Mouse (Mus musculus) adrenal gland, postnatal 25 days (tissue): ENCODE measurements around the gene Armc8. TPM values are rescaled to one million over a fixed set of nuclear protein-coding genes. Genes with fewer than 3 reads are reported as not detected.

Experiments
- DNase-seq: peaks from one replicate; pipeline ENCODE4 v3.0.0; 2021; ENCODE audit warnings: mixed read lengths
- total RNA-seq: library from RNA; stranded (reverse); gene quantifications from 2 replicates; pipeline ENCODE4 v1.2.3, GENCODE M21; 2021

Gene Armc8
- total RNA-seq, 1 experiment from 2014 or later: 50.0 TPM

DNA sequence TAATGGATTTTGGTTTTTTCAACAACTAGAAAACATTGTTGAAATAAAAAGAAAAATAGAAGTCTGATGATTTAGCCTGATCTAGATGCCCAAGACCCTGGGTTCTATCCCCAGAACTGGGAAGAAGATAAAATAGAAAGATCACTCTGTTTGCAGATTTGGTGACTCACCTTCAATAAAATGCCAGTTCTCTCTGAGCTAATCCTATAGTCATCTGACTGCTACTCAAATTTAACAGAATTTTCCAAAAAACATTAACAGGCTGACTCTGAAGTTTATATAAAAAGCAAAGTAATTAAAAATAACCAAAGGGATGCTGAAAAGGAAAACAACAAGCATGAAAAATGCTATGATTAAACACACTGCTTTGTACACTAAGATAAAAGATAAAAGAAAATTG lies 122.4 kb downstream of the Armc8 start:
- no peak for DNase-seq

DNA sequence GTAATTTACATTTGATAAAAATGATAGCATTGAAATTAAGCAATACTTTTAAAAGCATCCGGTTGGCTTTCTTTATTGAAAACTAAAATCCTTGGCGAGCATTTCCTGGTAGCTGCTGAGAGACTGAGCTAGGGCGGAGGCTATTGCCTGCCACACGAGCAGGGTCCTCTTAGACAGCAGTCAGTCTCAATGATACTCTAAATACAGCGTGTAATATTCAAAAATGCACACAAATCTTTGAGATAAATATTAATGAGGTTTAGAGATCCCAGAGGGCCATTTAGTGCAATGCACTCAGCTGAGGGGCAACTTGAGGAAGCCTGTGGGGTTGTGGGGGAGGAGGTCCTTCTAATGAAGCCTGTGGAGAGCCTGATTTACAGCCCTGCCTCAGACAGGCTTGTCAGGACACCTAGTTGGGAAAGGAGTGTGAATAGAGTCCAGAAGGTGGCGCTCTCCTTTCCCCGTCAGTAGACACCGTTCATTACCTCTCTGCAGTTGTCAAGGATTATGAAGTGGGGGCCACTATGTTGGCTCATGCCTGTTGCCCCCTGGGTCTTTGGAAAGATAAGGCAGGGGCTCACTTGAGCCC lies 124.0 kb downstream of the Armc8 start:
- DNase-seq: peak; percentile 27

DNA sequence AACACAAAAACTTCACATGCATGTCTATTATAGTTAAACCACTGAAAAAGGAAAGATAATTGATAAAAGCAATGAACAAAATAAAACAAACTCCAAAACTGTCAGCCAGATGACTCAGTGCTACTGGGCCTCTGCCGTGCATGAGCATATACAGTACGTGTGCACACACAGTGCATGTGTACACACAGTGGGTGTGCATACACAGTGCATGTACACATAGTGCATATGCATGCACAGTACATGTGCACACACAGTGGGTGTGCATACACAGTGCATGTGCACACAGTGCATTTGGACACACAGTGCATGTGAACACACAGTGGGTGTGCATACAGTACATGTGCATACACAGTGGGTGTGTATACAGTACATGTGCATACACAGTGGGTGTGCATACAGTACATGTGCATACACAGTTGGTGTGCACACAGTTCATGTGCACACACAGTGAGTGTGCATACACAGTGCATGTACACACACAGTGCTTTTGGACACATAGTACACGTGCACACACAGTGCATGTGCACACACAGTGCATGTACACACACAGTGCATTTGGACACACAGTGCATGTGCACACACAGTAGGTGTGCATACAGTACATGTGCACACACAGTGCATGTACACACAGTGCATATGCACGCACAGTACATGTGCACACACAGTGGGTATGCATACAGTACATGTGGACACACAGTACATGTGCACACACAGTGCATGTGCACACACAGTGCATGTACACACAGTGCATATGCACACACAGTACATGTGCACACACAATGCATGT lies 126.9 kb downstream of the Armc8 start:
- no peak for DNase-seq

DNA sequence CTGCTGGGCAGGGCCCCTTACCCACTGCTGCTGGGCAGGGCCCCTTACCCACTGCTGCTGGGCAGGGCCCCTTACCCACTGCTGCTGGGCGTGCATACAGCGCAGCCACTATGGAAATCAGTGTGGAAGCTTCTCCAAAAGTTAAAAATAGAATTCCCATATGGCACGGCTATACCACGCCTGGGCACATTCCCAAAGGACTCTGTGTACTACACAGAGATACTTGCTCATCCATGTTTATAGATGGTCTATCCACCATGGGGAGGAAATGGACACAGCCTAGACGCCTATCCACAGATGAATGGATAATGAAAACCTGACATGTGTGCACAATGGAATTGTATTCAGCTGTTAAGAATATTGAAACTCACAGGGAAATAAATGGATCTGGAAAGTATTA lies 127.8 kb downstream of the Armc8 start:
- no peak for DNase-seq

DNA sequence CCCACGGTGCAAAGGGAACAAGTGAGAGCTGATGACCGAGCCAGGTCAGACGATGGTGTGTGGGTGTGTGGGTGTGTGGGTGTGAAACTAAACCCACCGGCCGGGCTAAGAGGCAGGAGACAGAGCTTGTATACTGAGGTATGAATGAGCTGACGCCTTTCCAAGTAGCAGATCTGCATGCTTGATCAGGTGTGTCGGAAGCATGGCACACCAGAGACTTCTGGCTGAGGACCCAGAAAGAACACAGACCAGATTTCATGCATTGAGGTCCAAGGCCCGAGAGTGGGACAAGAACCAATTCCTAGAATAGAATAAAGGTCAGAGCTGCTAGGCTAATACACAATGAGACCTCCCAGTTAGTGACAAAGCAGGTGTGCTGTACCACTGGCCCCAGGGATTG lies 129.6 kb downstream of the Armc8 start:
- no peak for DNase-seq

DNA sequence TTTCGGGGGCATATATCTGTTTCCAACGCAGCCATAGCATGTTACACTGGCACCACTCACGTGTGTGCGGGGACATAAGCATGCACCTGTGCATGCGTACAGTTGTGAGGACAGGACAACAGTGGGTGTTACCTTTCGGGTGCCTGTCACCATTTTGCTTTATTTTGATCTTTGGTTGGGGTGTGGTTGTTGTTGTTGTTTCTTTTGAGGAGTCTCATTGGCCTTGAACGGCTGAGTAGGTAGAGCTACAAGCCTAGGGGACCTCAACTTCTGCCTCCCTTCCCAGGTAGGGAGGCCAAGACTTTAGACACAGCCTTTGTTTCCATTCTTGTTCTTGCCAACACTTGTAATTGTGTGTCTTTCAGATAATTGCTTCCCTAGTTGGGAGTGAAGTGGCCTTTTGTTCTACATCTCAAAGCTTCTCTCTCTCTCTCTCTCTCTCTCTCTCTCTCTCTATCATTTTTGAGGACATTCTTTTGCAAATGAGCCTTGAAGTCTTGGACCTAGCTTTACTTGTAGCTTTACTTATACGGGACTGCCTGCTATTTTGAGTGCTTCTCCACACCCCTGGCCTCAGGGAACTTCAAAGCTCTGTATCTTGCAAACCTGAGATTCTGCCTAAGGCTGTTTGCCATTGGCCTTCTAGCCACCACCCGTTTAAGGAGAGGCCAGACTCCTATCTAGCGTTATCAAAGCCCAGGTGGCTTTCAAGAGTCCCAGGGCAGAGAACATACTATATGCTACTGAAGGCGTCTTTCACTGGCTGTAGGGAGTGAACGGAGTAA lies 130.7 kb downstream of the Armc8 start:
- DNase-seq: no peak

DNA sequence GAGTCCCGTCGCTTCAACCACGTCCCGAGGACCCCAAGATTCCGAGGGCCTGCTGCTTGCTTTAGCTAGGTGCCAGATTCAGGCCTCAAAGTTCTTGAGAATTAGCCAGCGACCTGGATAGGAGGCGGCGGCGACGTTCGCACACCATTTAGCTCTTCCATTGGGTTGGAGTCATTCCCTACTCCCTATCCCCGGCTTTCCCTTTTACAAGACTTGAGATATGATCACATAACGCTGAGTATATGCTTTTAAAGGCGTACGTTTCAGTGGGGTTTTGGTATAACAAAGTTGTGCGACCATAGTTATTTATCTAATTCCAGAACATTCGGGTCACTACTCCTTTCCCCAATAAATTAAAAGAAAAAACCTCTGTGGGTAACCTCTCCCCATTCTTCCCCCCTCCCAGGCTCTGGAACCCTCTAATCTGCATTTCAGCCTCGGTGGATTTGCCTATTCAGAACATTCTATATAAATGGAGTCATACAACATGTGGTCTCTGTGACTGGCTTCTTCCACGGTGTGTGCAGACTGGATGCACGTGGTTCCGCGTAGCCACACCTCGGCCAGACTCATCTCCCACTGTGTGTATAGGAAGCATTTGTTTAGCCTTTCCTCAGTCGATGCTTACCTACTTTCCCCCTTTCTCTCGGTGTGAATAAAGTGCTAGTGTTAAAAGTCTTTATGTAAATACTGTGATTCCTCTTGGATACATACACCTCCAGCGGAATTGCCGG lies 131.5 kb downstream of the Armc8 start, which contains the start of gene Mras:
Gene Mras, minus strand, starts transcription at position 351 of the 734 bp plus-strand sequence.
- no peak for DNase-seq

DNA sequence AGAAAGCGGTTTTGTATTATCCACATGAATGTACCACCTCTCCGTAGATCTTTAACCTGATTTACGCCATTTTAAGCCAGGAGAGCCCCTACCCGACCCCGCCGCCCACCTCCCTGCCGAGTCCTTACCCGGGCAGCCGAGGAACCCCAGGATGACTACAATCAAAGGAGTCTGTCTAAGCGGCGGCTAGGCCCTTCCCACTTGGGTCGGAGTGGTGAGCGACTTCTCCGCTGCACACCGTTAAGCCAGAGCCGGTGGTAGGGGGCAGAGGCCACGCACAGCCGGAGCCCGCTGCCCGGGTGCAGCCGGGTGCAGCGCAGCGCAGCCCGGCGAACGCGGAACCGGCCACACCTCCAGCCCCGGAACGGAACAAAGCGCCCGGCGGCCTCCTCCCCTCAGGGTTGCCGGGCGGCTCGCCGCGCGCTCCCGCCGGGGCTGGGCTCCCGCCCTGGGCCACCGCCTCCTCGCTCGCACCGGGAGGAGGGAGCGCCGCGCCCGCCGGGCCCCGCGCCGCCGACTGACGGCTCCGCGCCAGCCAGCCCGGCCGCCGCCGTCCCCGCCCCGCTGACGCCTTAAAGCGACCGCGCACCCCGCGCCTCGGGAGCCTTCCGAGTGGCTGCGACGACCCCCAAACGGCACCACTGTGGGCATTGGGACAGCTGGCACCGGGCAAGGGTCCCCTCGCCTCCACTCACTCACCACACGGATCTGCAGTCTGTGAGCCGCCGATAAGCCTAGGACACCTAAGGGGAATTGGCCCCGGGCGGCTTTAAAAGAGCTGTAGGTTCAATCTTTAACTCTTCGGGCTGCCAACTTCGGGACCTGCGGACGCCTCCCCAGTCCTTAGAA lies 132.3 kb downstream of the Armc8 start:
- peak; percentile 88 for DNase-seq

DNA sequence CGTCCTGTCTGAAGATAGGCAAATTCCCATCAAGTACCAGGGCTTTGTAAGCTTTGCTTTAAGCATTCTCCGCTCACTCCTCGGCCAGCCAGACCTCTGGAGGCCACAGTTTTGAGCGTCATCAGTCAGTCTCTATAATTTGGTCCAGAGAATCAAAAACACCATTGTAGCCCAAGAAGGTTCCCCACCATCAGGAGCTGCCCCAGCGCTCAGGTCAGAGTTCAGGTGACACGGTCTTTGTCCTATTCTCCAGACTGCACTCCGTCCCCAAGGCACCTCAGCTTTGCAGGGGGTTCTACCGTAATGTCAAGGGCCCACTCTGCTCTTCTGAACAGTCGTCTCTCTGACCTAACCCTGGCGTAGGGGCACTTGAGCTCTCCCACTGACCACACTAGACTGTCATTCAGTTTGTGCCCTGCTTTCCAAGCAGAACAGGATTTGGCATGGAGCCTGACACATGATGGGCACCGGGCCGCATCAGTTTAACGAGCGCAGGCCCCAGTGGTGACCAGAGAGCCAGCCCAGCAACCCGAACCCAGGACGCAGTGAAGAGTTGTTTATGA lies 133.0 kb downstream of the Armc8 start:
- peak; percentile 59 for DNase-seq

DNA sequence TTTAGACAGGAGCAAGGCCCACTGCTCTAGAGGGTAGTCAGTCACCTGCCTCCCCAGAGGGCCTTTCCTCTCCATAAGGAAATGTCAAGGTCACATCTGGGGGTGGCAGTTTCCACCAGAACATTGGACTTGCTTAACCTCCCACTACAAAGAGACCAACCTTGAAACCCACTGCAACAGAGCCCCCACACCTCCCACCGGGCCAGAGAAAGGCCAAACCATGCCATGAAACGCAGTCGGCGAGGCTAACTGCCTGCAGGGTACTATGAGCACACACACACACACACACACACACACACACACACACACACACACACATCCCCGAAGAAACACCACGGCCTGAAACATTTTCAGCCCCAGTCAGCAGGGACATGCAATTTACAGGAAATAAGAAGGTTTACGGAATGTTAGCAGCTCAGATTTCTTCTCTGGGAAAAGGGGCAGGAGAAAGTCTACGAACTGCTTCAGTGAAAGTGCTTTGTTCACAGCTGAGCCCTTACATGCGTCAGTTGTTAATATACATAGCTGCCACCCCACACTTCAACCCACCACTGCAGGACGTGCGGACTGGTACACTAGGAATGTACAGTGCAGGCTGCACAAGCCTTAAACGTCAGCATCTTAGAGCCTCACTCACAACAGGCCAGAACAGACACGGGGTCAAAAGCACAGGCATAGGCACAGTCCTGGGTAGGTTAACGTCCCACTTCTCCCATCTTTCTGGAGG lies 133.6 kb downstream of the Armc8 start:
- DNase-seq: peak; percentile 45

DNA sequence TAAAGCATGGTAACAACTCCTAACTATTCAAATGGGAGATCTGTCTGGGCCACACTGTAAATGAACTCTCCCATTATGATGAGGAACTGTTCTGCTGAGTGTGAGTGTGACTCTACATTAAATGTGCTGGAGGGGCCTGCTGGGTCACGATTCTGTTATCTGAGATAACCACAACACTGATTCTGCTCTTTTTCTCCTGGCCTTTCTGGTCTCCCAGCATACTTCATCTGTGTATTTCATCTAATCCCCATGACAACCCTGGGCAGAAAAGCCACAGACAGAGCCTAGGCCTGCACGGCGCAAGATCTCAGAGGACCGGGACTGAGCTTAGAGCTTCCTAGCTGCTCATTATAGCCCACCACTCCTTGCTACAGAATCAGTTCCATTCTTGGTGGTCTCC lies 136.2 kb downstream of the Armc8 start:
- DNase-seq: no peak

DNA sequence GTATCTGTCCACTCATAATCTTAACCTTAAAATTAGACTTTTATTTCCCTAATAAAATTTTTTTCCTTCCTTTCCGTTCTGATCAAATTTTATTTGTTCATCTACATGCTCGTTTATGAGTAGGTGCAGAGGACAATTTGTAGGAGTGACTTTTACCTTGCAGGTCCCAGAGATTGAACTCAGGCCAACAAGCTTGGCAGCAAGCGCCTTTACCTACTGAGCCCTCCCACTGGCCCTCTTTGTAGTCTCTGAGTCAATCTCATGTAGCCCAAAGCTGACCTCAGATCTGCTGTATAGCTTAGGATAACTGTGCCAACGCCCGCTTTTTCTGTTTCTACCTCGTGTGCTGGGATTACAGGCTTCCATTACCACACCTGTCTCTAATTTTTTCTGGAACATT lies 136.7 kb downstream of the Armc8 start:
- no peak for DNase-seq

DNA sequence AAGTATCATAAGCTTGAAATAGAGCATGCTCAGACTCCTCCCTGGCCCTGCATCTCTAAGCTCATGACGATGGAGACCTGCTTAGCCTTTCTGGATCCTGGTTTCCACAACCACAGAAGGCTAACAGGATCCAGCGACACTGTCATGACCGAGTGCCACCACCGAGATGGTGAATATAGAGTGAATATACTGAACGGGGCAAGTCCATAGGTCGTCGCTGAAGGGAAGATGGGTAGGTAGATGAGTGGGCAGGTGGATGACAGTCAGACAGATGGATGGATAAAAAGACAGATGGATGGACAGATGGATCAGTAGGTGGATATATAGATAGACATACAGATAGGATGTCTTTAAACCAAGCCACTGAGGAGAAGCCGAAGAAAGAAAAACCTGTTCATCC lies 137.4 kb downstream of the Armc8 start:
- no peak for DNase-seq

DNA sequence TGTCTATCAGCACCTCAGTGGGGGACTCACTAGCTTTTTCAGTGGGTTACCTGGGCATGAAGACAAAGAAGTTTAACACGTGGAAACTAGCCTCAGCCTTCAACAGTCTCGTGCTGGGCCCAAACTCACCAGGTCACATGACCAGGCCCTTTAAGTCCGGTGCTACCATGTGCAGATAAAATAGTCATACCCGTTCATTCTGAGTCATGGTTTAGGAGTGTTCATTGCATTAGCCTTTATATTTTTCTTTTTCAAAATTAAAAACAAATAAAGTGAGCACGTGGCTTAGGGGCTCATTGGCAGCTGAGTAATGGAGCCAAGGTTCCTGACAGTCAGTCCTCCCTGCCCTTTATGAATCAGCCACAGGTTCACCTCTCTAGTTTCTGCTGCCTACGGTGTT lies 137.9 kb downstream of the Armc8 start:
- no peak for DNase-seq

DNA sequence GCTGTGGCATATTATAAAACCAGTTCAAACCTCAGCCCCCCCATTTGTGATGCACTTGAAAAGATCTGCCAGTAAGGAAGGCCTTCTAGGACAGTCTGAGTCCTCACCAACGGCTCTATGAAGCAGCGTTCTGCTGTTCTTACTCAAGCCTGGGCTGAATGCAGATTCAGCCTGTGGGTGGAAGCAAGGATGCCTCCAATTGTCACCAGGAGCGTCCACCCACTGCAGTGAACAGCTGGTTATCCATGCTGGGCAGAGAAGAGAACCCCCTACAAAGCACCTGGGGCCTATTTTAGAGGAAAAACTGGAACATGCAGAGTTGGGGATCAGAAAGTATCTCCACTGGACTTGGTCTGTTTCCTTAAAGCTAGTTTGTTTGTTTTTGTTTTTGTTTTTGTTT lies 138.9 kb downstream of the Armc8 start:
- DNase-seq: no peak

DNA sequence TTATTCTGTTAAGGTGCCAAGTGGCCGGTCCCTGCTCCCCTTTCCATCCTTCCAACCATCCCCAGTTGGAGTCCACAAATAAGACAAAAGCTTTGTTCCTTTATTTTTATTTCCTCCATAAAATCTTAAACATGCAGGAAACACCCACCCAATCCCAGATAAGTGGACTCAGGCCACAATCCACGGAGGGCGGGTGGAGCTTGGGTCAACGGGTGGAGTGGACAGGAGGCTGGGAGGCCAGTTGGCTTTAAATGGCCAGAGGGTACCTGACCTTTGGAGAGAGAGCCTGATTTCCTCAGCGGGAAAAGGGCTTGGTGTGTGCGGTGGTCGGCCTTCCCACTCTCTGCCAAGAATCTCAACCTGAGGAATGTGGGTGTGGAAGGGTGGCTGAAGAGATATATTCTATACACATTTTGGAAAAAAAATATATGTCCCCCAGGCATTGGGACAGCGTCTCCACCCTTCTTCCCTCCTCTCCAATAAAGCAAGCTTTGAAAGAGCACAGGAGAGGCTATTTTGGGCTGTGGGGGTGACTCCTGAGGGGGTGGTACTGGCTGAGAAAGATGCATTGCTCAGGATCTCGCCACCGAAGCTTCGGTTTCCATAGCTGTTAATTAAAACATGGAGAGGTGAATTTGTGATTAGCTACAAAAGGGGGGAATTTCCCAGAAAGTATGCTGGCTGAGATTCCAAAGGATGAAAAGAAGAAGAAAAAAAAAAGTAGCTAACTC lies 139.9 kb downstream of the Armc8 start:
- DNase-seq: no peak
